Mouse (Mus musculus) thymus, postnatal 25 days (tissue): ENCODE results near the gene Rflnb.
"Not testable (repeated sequence)": the region's sequence is repeated elsewhere in the genome, so short reads cannot be mapped to it uniquely, and the experiment has no call there.

ENCODE experiments used
- DNase-seq: peaks from one replicate; pipeline ENCODE4 v3.0.0; 2022

The Rflnb gene

GRCm38 (mm10) chr11:76037581-76038294 is 10.2 kb upstream of the Rflnb start:
- DNase-seq = peak; percentile 34

DNA sequence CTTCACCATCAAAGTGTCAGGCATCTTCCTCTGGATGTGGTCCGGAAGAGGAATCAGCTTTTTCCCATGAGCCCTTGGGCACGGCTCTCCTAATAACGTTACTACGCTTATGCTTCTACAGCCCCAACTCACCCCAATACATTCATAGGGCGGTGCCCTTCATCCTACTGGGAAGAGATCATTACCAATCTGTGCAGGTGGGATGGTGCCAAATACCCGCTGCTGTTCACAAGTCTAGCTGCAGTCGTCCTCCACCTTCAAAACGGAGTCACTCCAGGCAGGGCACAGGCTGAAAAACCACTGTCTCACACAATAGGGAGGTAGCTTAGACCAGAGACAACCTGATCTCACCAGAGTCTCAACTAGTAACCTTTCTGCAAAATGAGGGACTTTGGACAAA is 7.6 kb upstream of the Rflnb start:
- no peak for DNase-seq

DNA sequence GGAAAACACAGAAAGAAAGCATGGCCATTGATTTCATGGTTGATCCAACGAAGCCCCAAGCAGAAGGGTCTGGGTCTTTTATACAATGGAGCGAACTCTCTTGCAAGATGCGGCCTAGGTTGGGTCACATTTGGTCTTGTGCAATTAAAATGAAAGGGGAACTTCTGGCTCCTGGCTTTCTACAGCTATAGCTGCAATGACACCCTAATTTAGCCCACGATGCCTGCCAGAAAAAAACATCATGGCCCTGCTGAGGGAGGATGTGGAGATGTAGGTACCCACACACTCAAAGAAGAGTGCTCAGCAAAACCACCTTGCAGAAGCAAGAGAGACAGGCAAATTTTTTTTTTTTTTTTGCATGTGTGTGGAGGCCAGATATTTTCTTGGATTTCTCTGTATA is 6.3 kb upstream of the Rflnb start:
- no peak for DNase-seq

DNA sequence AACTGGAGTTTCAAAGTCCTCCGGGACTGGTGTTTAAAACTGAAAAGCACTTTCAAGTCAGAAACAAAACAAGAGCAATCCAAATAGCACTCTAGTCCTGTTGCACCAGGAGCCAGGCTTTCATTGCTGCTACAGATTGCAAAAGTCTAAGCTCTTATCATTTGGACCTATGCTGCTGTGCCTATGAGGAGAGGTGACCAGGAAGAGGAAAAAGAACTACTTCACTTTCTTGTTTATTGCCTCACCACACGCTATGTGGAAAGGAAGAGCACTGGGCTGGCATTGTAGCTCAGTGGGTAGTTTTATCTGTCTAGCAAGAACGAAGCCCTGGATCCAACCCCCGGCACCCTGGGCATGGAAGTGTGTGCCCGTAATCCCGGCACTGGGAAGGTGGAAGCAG is 5.8 kb upstream of the Rflnb start:
- no peak for DNase-seq

DNA sequence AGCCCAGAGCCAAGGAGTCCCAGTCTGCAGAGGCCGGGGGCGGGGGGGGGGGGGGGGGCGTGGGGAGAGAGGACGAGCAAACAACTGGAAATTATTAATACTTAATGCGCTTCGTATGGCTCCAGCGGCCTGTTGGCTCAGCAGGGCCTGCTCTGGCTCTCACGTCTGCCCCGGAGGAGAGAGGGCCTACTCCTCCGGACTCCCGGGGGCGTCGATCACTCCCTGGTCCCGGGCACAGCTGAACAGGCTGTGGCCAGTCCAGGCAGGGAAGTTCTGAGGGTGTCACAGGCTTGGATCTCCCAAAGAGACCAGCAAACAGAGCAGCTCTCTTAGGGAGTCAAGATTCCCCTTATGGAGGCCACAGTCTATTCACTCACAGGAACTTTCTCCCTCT is 487 bp upstream of the Rflnb start:
- no peak for DNase-seq

DNA sequence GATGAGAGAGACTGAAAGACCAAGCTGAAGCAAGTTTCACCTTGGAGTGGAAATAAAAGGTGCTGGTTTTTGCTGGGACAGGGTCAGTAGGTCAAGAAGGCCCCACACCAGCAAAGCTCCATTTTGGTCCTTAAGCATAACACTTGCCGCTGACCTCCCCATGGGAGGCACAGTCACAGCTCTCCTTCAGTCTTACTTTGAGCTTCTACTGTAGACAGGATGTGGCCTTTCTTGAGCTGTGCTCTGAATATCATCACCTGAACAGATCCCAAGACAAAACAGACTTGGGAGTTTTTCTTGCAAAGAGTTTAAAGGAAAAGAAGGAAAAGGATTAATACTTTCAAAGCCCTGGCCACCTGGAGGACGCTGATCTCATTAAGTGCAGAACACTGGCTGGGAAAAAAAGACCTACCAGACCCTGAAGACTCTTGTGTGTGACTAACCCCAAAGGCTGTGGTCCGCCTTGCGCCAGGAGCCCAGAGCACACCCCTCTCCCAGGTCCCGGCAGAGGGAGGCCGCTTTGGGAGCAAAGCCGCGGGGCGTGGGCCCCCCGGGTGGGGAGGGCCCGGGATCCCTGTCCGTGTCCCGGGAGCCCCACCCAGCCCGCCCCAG is 949 bp downstream of the Rflnb start:
- DNase-seq = no peak

- DNase-seq = no peak
These were observed 2.5 kb downstream of the Rflnb start for GRCm38 (mm10) chr11:76025080-76025583.

DNA sequence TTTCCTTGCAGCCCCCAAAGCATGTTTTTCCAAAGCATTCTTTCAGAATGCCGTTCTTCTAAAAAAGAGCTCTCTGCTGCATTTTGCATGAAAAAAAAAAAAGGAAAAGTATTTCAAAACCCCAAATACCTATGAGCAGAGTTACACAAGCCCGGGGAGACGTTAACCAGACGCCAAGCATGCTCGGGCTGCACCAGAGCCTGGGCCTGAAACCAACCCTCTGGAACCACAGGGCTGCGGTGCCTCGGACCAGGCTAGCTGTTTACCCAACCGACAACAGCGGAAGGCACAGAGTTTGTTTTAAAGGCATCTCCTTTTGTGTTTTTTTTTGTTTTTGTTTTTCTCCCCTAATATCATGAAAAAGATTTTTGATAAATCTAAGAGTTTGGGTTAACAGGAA is 6.7 kb downstream of the Rflnb start:
- no peak for DNase-seq

GRCm38 (mm10) chr11:76019879-76020278 is 7.7 kb downstream of the Rflnb start:
- DNase-seq = no peak

DNA sequence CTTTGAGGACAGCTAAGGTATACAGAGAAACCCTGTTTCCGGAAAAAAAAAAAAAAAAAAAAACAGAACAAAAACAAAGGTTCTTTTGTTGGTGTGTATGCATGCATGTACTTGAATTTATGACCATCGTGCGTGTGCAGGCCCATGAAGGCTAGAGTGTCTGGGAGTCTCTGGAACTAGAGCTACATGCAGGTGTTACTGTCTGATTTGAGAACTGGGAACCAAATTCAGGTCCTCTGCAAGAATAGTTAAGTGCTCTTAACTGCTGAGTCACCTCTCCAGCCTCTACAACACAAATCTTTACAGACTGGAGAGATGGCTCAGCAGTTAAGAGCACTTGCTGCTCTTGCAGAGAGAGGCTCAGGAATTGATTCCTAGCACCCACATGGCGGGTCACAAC is 11.8 kb downstream of the Rflnb start:
- no peak for DNase-seq

DNA sequence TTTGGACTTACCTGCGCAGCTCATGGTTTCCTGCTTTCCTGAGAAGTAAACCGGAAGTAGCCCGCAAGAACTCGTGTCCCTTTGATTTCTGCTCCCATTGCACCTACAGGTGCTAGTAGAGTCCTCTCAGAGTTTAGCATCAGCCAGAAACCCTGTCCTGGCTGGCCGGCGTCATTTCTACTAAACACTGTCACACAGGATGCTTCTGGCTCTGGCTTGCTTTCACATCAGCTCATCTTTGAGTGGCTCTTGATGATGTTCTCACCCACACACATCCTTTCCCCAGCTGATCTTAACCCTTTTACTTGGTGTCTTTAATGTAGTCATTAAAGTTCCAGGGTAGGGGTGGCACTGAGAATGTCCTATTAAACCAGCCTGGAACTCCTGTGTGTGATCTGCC is 12.3 kb downstream of the Rflnb start:
- no peak for DNase-seq

DNA sequence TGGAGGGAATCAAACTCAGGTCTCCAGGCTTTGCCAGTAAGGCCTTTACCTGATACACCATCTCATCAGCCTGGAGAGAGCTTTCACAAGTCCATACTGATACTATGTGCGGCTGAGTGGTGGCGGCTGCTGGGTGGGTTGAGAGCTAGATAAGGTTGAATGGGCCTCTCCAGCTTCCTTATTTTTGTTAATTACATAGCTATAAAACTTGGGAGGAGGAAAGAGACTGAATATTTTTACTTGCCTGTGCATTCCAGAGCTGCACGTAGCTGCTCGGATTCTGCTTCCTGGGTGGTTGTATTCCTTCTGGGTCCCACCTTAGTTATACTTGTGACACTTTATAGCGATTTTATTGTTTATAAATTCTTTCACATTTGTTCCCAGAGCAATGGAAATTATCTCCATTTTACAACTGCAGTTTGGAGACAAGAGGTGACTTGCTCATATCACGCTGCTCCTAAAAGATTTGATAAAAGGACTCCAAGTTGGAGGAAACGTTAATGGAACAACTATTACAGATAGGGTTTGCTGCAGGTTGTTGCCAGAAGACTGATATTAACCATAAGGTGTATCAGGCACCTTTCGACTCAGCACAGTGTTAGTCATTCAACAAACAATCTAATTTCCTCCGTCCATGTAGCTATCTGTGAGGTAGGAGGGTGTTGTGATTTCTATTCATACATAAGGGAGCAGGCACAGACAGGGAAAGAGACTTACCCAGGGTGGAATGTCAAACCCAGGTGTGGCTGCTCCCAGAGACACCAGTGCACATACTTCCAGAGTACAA is 16.6 kb downstream of the Rflnb start:
- DNase-seq = no peak

GRCm38 (mm10) chr11:76009101-76009500 is 18.5 kb downstream of the Rflnb start:
- DNase-seq = no peak

DNA sequence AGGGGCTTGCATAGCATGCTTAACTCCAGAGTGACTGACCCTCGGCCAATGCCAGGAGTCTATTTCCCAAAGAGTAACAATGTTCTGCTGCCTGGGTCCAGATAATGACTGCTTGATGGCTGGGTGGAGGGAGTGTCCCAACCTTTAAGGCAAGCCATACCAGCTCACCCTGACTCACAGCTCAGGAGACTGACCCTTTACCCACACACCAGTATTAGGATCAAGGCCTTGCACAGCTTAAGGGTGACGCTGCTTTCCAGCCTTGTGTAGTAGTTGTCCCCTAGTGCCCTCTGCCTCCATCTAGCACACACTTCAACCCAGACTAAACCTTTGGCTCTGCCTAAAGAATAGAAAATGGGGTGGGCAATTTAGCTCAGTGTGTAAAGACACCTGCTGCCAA is 19.4 kb downstream of the Rflnb start:
- no peak for DNase-seq

DNA sequence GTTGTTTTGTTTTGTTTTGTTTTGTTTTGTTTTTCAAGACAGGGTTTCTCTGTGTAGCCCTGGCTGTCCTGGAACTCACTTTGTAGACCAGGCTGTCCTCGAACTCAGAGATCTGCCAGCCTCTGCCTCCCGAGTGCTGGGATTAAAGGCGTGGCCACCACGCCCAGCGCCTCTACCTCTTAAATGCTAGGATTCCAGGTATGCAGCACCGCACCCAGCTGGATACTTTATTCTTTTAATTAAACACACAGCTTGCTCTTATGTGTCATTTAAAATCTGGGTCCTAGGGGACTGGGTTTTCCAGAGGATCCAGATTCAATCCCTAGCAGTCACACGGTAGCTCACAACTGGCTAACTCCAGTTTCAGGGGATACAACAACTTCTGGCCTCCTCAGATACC is 23.3 kb downstream of the Rflnb start:
- not testable (repeated sequence) for DNase-seq

DNA sequence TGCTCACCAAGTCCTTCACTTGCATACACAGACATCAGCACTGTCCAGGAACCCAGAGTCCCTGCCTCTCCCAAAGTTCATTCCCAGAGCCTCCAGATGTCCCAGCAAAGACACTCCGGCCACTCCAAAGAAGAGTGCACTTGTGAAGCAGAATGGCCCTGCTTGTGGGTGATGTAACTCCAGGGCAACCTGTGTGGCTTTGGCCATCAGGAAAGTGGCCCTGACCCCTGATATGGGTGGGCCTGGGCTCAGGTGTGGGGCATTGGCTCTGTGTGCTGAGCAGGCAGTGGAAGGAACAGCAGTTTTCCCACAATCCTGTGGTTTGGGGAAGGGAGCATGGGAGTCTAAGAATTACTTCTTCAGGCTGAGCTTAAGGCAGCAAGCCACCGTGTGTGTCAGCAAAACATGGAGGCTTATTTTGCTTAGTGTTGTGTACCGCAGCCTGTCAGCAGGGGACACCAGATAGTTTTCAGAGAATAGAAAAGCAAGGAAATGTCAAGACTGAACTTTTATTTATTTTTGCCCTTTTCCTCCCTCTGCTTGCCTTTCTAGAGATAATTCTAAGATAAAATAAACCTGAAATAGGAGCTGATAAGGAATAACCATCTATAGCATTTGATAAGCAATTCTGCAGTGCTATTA is 26.2 kb downstream of the Rflnb start:
- DNase-seq = no peak

GRCm38 (mm10) chr11:76000701-76001100 is 26.9 kb downstream of the Rflnb start:
- no peak for DNase-seq

DNA sequence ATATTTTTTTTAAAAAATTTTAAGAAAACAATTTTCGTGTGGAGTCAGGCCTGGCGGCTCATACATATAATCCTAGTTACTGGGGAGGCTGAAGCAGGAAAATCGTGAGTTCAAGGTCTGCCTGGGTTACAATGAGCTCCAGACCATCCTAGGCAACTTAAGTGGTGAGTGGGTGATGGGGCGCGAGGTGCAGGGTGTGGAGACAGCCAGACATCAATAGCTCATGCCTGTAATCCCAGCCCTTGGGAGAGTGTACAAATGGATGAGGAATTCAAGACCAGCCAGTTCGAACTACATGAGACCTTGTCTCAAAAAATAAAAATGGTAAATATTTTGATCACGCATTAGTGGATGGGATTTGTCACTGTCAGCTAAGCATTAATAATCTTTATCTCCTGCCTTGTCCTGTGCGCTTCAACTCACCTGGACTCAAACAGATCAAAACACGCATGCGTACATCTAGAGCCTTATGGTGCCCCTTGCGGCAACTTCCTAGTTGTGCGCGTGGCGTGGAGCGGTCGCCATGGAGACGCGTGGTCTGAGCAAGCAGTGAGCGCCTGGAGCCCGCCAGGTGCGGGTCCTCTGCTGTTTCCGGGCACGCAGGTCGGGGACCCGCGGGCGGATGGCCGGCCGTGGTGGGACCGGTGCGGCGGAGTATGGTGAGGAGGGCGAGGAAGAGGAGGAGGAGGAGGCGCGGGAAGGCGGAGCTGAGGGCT is 28.0 kb downstream of the Rflnb start, which contains the start of gene 1700016K19Rik:
Gene 1700016K19Rik, plus strand, starts transcription at position 473 of the 716 bp plus-strand sequence.
- DNase-seq = peak; percentile 89

DNA sequence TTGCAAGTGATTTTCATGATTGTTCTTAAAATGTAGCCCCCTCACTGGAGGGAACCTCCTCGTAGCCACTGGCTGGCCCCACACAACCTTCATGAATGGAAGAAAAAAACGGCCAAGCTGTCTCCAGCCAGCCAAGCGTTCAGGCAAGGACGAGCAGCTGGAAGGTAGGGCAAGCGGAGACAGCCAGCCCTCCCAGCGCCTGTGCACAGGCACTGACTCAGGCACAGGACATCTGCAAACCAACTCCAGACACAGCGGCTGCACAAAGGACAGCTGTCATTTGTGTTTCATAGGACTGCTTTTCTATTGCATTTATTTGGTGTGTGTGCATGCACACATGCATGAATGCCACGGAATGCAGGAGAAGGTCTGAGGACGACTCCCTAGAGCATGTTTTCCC is 33.2 kb downstream of the Rflnb start:
- DNase-seq = no peak

DNA sequence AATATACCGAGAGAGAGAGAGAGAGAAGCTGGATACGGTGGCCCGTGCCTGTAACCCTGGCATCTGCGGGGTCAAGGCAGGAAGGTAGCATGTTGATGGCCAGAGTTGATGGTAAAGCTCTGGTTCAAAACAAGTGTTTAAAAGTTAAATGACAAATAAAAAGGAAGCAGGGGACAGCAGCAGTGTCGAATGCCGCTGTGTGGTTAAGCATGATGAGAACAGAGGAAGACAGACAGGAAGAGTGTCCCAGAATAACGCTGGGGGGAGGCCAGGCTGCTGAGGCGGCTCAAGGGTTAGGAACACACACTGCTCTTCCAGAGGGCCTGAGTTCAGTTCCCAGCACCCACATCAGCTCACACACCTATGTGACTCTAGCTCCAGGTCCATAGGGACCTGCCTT is 35.1 kb downstream of the Rflnb start:
- peak; percentile 37 for DNase-seq

DNA sequence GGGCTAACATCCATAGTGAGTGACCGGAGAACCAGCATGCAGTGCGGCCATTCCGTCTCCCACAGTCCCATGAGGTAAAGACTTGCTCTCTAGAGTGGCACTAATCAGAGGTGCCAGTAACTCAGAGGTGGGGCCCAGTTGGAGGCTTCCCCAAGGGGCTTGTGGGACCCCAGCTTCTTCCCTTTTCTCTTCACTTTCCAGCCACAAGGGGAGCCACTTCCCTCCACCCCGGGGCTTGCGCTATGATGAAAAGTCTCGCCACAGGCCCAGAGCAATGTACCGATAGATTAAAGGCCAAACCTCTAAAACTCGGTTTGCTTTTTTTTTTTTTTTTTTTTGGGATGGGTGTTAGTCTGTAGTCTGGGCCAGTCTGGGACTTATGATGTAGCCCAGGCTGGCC is 35.7 kb downstream of the Rflnb start:
- no peak for DNase-seq

DNA sequence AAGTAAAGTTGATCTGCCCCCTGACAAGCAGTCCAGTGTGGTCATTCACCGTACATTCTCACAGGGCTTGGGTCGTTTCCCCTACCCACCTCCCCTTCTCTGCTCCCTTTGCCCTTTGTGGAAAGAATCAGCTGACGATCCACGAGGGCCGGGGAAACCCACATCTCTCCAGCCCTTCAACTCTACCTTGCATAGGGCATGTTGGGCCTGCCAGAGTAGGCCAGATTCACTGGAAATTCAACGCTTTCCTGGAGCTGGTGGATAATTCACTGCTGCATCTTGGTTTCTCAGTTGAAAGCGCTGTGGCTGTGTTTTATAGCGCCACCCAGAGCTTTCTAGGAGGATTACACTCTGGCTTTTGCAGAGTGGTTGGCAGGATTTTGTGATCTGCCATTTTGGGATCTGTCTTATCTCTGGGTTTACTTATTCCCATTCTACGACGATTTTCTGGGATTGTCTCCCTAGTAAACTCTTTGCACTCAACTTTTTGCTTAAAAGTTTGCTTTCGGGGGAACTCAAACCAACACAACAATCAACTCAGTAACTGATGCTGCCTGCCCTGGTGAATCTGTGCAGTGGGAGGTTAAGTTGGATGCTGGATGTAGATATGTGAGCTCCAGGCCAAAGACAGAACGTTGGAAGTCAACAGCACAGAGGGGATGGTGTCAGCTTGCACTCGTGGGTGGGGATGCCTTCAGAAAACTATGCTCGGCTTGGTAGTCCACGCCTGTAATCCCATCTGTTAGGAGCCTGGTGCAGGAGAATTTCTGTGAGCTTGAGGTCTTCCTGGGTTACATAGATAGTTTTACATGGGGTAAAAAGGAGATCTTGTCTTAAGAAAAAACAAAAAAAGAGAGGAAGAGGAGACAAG is 36.4 kb downstream of the Rflnb start:
- DNase-seq = no peak
